Mouse (Mus musculus) kidney, adult 18-20 months (tissue): ENCODE data around the gene Sh2b1.
"Not testable (repeated sequence)": the region's sequence is repeated elsewhere in the genome, so short reads cannot be mapped to it uniquely, and the experiment has no call there.

Source experiments
- DNase-seq: peaks from one replicate; pipeline ENCODE4 v3.0.0; 2021

Gene Sh2b1

DNA sequence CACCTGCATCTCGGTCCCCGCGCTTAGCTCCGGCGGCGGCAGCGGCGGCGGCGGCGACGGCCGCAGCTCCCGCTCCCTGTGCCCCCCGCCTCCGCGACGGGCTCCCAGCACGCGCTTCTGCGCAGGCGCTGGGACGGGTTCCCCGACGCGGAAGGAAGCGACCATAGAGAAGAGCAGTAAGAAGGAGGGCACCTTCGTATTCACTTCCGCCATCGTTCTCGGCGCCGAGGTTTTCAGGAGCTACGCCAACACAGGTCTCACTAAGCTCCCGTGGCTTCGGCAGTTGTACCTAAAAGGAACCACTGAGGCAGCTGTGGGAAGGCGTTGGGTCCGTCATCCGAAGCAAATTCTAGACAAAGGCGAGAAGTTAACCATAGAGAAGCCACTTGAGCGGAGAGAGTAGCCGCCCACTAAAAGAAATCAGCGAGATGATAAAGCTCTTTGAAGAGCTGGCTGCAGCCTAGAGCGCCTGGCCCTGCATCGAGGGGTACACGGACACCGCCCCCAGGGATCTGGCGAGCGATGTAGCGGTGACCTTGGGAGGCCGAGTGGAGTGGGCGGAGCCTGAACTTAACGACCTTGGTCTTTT is at the start of gene Sh2b1:
Gene Sh2b1 (minus strand): TSS at position 432 of the 589 bp plus-strand sequence.
- peak; percentile 88 for DNase-seq

DNA sequence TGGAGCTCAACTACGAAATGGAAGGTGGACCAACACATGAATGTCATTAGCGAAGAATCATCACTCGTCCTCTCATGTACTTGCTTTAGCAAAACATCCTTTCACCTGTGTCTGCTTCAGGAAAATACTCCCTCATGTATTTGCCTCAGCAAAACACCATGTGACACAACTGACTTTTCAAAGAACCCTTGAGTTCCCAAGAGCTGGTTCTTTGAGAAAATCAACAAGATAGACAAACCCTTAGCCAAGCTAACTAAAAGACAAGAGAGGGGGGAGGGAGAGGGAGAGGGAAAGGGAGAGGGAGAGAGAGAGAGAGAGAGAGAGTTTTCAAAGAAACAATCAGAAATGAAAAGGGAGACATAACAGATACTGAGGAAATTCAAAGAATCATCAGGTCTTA is 48.1 kb upstream of the Sh2b1 start:
- no peak for DNase-seq

DNA sequence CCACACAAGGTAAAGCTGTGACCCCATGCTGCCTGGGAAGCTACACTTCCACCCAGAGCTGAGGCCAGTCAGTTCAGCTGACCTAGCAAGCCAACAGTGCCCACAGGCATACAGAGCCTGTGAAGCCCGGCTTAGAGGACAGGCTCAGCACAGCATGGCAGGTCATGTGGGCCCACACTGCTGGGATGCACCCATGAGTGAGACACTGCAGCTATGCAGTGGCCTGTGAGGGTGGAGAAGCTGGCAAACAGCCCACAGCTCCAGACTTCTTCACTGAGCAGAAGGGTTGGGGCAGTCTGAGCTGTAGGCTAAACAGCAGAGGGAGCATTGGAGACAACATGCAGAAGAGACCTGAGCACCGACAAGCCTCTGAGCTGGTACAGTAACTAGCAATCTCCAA is 44.3 kb upstream of the Sh2b1 start:
- DNase-seq: no peak

DNA sequence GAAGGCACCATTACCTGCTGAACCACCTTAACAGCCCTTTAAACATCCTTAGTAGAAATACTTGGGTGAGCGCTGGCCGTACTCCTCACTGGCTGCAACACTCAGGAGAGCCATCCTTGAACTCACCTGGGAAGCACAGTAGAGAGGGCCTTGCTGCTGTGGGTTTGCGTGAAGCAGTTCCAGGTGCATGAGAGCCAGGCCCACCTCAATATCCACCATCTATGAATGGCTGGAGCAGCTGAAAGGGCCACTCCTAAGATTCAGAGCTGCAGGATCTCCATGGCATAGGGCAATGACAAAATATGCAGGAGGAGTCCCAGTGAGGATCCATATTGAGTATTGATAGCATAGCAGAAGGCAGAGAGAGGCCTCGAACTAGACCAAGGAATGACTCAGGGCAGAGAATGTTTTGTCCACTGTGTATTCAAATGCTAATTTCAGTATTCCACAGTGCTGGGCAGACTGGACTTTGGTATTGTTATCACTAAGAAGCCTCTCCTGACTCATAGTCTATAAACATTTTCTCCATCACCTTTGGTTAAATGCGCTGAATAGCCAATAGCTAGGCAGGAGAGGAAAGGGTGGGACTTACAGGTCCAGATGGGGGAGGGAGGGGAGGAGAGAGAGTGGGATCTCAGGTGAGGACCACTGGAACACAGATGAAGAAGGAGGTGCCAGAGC is 43.2 kb upstream of the Sh2b1 start:
- DNase-seq: no peak

DNA sequence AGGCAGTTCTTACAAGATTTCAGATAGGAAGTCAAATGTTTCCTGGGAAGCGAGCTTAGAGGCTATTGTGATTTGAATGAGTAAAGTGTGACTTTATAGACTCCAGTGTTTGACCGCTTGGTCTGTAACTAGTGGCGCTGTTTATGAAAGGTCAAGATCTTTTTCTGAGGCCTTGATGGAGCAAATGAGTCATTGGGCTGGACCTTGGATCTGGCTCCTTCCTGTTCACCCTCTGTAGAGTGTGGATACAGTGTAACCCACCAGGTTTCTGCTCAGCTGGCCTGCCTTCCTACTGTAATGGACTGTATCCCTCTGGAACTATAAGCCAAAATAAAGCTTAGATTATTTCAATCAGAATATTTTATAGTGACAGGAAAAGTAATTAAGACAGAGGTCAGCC is 36.1 kb upstream of the Sh2b1 start:
- DNase-seq: no peak

DNA sequence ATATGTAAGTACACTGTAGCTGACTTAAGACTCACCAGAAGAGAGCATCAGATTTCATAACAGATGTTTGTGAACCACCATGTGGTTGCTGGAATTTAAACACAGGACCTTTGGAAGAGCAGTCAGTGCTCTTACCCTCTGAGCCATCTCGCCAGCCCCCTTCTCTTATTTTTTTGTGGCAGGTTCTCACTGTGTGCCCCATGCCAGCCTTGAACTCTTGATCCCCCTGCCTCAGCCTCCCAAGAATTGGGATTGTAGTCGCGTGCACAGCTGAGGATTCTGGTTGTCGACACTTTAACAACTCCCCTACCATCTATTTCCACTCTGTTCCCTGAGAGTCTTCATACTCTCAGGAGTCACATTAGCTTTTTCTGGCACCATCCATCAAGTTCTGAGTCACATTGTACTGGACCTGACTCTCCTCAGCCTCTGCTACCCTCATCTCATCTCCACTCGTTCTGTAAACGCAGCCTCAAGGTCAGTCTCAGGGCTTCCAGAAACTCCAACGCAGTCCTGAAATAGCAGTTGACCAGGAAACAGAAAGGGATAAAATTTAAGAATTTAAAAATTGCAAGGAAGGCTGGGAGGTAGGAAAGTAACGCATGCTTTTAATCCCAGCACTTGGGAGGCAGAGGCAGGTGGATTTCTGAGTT is 32.0 kb upstream of the Sh2b1 start:
- DNase-seq: no peak

DNA sequence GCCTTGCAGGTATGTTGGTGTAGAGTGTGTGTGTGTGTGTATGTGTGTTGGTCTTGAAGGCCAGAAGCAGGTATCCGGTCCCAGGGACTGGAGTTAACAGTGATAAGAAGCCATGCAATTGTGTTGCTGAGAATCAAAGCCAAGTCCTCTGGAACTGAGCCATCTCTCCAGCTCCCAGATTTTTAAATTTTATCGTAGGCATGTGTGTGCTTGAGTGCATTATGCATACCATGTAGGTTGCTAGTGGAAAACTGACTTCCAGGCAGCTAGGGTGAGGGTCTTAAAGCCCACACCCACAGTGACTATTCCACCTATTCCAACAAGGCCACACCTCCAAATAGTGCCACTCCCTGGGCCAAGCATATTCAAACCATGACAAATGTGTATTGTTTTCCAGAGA is 29.7 kb upstream of the Sh2b1 start:
- no peak for DNase-seq

DNA sequence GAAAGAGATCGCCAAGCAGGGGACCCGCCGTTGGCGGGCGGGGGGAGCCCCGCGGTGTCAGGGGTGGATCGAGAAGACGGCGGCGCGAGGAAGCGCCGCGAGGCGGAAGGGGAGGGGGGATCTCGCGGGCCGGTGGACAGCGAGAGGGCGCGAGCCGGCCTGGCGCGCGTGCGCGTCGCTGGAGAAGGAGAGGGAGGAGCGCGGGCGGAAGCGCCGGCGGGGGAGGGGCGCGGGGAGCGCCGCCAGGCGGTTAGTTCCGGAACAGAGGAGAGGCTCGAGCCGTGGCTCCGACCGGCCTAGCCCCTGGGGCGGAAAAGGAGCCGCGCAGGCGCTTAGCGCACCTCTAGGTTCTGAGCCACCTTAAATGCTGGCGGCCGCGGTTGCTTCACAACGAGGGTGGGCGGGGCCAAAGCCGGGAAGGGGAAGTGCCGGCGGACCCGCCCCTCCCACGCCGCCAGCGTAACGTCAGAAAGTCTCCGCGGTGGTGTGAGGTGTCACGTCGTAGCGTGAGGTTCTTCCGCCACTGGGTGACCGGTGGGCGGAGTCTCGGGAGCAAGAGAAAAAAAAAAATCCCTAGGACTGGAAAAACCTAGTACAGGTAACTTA is 28.2 kb upstream of the Sh2b1 start, which contains the start of gene Atxn2l:
Gene Atxn2l (minus strand): TSS at position 165 of the 606 bp plus-strand sequence.
- peak; percentile 99 for DNase-seq

DNA sequence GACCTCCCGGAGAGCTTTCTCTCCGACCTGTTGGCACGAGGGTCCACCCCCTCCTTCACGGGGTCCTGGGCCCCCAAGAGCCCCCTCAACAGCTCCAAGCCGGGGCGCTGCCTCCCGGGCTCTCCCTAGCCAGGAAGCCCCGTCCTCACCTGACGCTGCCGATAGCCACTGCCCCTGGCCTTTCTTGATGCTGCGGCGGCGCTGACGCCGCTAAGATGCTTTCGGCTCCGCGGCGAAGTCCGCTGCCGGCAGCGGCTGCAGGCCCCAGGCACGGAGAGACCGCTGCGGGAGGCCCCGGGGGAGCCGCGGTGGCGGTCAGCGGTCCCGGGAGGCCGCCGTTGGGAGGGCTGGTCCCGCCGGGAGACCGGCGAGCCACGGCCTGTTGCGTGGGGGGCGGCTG is 27.5 kb upstream of the Sh2b1 start:
- DNase-seq: no peak

DNA sequence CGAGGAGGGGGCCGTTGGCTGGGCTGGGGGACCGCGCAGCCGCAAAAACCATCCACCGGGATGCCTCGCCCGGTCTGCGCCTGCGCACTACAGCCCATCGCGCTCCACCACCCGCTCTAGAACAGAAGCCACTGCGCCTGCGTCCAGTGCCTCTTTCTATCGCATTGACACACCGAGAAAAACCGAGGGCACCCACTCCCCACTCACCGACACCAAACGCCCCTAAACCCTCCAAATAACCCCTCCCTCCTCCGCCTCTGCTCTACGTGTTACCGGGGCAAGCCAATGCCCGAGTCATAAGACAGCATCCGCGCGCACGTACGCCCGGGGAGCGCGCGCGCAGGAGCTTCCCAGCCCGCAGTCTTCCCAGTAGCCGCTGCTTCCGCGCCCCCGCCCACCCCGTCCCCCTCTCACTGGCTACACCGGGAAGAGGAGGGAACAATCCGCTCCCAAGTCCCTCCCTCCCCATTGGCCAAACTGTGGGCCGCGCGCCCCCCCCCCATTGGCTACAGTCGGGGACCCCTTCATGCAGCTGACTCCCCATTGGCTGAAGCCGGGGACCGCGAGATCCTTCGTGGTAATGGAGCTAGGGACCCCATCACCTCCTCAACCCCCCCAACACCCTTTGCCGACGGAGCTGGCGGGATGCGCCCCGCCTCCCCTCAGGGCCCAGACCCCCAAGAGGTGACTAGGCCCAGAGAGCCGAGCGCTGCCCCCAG is 27.0 kb upstream of the Sh2b1 start:
- DNase-seq: peak; percentile 95

DNA sequence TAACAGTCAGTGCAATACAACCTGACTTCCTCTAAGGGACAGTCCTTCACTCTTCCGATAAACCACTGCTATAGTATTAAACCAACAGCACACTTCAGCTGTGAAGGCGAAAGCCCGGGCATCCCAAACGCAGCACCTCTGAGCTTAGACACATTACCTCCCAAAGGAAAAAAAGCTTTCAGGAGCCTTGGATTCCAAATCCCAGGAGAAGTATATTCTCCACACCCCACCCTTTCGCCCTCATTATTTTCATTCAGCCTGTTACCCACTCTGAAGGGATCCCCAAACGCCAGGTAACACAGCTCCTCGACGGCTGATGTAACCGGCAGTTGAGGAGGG is 26.4 kb upstream of the Sh2b1 start:
- DNase-seq: no peak

DNA sequence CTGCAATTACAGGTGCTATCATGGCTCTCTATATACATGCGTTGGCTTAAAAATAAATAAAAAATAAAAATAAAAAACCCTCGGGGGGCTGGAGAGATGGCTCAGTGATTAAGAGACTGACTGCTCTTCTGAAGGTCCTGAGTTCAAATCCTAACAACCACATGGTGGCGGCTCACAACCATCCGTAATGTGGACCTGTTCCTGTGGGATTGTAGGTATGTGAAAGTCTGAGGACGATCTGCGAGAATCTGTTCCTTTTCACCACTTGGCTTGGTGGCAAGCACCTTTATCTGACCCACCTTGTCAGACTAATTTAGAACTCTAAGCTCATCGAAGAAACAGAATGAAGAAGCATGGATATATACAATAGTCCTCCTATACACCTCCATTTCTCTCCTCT is 24.2 kb upstream of the Sh2b1 start:
- no peak for DNase-seq

DNA sequence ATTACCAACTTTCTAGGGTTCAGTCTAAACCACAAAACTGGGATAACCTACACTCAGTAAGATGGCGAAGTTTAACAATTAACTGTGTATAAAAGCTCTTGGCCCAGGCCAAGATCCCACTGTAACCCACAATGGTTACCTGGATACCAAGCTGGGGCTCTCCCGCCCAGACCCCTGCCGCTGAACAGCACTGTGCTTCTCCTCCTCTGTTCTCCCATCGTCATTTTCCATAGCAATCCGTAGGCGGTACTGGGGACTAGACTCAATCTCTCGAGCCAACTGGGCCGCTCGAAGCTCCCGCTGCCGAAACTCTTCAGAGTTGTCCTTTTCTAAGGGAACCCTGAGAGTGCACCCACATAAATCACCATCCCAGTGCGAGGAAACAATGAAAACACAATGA is 22.7 kb upstream of the Sh2b1 start:
- no peak for DNase-seq

DNA sequence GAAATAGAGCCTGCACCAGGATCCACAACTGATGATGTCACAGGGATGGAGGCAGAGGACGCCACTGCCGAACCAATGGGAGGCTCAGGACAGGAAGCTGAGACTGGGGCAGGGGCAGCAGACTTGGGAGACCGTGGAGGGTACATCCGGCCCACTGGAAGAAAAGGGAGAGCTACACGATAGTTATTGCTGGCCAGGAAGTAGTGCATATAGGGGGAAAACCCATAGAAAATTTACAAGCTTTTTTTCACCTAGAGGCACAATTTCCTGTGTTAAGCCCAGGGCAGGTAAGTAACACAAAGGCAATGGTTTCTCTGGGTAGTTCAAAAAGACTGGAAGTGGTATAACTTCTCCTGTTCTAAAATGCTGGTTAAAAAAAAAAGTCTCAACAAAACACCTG is 21.3 kb upstream of the Sh2b1 start:
- no peak for DNase-seq

DNA sequence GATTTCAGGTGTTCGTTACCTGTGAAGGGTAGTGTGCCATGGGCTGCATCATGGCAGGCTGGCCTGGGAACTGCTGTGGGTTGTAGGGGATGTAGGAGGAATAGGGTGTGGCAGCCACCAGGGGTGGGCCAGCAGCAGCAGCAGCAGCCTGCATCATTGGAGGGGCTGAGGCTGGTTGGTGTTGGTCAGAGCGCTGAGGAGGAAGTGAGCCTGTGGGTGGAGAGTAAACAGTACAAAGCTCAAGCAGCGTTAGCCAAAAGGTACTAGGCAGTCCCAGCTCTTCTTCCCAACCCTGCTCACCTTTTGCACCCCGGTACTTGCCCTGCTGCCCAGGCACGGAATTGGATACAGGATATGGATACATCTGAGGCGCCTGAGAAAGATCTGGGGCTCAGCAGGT is 18.9 kb upstream of the Sh2b1 start:
- DNase-seq: no peak

DNA sequence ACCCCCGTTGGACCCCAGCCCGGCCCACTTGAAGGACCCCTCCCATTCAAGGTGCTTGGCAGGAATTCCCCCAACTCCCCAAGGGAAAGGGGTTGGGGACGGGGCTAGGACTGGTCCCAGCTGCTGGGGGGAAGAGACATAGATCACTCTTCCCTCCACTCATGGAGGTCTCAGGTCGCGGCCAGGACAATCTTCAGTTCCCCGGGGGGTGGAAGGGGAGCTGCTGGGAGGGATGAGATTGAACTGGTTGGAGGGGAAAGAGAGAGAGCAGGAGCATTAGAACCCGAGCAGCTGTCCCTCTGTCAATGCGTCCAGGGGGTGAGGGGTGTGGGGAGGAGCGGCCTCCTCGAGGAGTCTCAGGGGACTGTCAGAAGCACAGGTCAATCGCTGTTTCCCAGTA is 16.7 kb upstream of the Sh2b1 start:
- DNase-seq: no peak

DNA sequence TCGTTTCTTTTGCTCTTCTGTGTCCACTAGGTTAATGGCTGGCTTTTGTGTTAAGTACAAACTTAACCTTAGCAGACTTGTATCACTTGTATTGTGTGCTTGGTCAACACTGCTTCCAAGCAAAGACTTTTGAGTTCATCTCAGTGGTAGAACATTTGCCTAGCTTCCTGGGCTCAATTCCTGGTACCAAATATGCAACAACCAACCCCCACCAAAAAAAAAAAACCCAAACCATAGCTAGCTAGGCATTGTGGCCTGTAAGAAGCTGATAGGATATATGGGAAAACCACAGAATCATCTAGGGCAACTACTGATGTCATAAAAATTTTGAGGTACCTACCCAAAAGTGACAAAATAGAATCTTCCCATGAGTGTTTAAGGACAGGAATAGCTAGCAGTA is 15.8 kb upstream of the Sh2b1 start:
- DNase-seq: no peak

DNA sequence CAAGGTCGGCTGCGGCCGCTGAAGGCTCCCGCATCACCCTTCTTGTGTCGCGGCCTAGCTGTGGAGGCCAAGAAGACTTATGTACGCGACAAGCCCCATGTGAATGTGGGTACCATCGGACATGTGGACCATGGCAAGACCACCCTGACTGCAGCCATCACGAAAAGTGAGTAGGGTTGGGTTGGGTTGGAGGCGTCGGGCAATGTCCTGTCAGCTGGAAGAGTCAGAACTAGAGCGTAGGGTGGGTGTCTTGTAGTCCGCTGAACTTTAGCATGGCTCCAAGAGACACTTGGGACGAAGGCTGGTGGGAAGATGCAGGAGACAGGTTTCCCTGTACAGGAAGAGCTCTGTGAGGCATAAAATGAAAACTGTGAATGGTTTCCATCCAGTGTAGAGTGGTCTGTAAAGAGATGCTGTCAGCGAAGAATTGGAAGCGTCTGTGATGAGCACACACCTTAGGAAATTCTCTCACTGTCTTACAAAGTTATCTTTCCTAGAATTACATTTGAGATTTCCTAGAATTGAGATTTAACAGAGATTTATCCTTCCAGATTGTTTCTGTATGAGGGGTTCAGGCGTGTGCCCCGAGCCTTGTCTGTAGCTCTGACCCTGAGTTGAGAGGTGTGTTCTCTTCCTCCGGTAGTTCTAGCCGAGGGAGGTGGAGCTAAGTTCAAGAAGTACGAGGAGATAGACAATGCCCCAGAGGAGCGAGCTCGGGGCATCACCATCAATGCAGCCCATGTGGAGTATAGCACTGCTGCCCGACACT is 12.6 kb upstream of the Sh2b1 start:
- DNase-seq: not testable (repeated sequence)

DNA sequence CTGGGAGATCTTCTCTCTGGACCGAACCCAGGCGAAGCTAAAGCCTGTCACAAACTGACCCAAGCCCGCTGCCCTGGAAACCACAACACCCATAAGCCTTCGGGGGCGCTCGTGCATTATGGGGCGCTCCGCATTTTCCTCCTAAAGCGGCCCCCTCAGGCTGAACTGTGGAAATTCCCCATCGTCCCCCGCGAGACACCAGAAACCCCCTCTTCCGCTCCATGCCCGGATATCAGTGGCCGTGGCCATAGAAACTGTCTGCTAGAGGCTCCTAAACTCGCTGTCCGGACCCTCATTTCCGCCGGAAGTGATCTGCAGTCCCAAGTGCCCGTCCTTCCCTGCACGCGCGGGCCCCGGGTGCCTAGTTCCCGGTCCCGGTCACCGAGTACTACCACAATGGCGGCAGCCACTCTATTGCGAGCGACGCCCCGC is 11.8 kb upstream of the Sh2b1 start, which contains the start of gene Tufm:
Gene Tufm (plus strand): TSS at position 310 of the 432 bp plus-strand sequence.
- peak; percentile 93 for DNase-seq

DNA sequence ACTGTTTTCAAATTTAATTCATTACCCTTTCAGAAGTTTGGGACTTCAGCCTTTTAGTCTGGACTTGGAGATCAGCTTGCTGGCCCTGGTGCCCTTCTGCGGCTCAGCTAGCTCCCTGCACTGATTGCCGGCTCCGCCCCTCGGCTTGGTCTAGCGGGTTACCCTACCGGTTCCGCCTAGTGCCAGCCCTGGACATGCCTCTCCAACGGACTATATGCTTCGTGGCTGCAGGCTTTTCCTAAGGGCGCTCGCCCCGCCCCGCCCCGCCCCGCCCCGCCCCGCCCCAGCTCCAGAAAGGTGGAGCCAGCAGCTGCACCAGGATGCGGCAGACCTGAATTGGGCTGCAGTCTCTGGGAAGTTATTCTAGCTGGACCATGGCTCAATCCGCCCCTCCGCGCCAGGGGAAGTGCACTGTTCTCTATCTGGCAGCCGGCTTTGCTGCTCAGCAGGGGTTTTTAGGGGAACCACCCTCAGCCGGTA is 7.2 kb upstream of the Sh2b1 start:
- DNase-seq: peak; percentile 90

DNA sequence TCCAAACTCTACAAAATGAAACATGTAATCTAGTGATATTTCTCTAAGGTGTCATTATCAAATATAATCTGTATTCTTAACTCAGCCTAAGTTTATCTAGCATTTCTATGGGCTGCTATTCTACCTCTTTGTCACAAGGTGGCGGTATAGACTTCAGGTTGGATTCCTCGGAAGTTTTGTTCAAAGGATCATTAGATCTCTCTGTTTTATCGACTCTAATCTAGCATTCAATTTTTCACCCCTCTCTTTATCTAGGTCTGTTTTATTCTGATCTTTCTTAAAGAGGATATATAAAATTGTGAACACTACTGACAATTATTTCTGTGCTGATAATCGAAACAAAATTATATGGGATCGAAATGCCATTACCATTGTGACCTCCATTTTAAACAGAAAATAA is 6.5 kb upstream of the Sh2b1 start:
- DNase-seq: no peak

DNA sequence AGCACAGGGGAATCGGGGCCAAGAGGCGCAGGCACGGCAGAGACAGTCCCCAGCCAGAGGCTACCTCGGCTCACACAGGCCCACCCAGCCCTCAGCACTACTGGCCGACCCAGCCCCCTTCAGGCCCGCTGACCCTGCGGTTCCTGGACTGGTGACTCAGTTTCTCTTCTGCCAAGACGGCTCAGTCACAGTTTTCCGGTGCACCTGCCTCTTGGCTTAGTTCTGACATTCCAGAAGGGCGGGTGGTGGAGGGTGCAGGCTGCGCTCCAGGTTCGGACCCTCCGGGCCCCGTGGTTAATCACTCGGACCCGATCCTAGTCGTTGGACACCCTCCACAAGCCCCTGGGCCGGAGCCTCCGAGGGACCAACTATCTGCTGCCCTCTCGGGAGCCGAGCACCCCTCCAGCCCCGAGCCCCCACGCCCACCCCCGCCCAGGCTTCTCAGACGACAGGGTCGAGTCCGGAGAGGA is 703 bp downstream of the Sh2b1 start:
- peak; percentile 24 for DNase-seq
